Mouse (Mus musculus) mature B cell (primary cell): Measurements from ENCODE around the gene Psmb8.

Source experiments
- in situ Hi-C: fragments of 300-500 bp; cut with MboI; formaldehyde crosslinking; loops from 2 replicates; pipeline ENCODE4 v1.14.3; 2019

Psmb8 gene

DNA sequence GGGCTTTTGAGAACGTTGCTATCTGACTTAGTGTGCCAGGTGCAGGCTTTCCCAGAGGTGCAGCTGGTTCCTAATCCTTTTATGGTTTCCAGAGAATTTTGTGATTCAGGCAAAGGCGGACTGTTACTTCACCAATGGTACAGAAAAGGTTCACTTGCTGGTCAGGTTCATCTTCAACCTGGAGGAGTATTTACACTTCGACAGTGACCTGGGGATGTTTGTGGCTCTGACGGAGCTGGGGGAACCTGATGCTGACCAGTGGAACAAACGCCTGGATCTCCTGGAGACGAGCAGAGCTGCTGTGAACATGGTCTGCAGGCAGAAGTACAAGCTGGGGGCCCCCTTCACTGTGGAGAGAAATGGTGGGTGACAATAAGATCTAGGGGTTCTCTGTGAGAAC, 43.4 kb downstream of the Psmb8 start:
- in situ Hi-C loops = loop anchor here (10.0 kb wide), 1 partner anchor 114 kb away; the partner anchor contains the start of gene Btnl2

- in situ Hi-C loops = loop anchor here (10.0 kb wide), 1 partner anchor 110 kb away; the partner anchor contains the start of gene Btnl2
These were observed 47.1 kb downstream of the Psmb8 start for GRCm38 (mm10) chr17:34244656-34245055.

GRCm38 (mm10) chr17:34247047-34247446, 49.5 kb downstream of the Psmb8 start:
- in situ Hi-C loops = loop anchor here (10.0 kb wide), 1 partner anchor 108 kb away; the partner anchor contains the start of gene Btnl2

GRCm38 (mm10) chr17:34248764-34249163, 51.2 kb downstream of the Psmb8 start:
- in situ Hi-C loops = loop anchor here (10.0 kb wide), 1 partner anchor 106 kb away; the partner anchor contains the start of gene Btnl2

GRCm38 (mm10) chr17:34249361-34249760, 51.8 kb downstream of the Psmb8 start:
- in situ Hi-C loops = loop anchor here (10.0 kb wide), 1 partner anchor 105 kb away; the partner anchor contains the start of gene Btnl2

- in situ Hi-C loops = loop anchor here (10.0 kb wide), 1 partner anchor 105 kb away; the partner anchor contains the start of gene Btnl2
These were observed 52.4 kb downstream of the Psmb8 start for GRCm38 (mm10) chr17:34249878-34250277.
